Mouse (Mus musculus) bone marrow, adult 2 months (tissue): ENCODE measurements around the gene Tex45. TPM values are rescaled to one million over a fixed set of nuclear protein-coding genes. Genes with fewer than 3 reads are reported as not detected.

Experiments used
- H3K27ac ChIP-seq: fragments of 200-500 bp; 2 replicates; pipeline ENCODE4 v1.5.1; 2012; ENCODE audit warnings: low read depth, mild to moderate bottlenecking, control low read depth, inconsistent platforms, low read length; ENCODE audit not compliant: control insufficient read depth, poor library complexity, insufficient read depth
- H3K4me1 ChIP-seq: fragments of 200-500 bp; 2 replicates; pipeline ENCODE4 v1.6.1; 2011; ENCODE audit warnings: low read length; ENCODE audit not compliant: control insufficient read depth, insufficient read depth
- H3K4me3 ChIP-seq: fragments of 200-500 bp; replicated peaks from 2 replicates; pipeline ENCODE3; 2011; ENCODE audit warnings: mild to moderate bottlenecking, low read depth, low read length, control low read depth; ENCODE audit not compliant: control insufficient read depth
- CTCF ChIP-seq: fragments of 200-500 bp; IDR thresholded peaks from 2 replicates; pipeline ENCODE4 v1.5.1; 2011; ENCODE audit warnings: low read length, control low read depth; ENCODE audit not compliant: control insufficient read depth, insufficient read depth
- POLR2A ChIP-seq: fragments of 200-500 bp; IDR thresholded peaks from 2 replicates; pipeline ENCODE4 v1.6.1; 2011; ENCODE audit warnings: low read depth, mild to moderate bottlenecking, control low read depth, low read length, borderline replicate concordance; ENCODE audit not compliant: control insufficient read depth
- WGBS: fragments of 180-500 bp; shearing (Covaris S2); methylation state at CpG from one replicate; pipeline ENCODE4 v1.1.7; 2018; 5-methylcytosine and 5-hydroxymethylcytosine counted together
- polyA plus RNA-seq: library from polyadenylated mRNA; stranded (reverse); fragments of >200 nt; gene quantifications from 2 replicates; pipeline ENCODE4 v1.2.4, GENCODE M21; 2011; ENCODE audit warnings: low replicate concordance; ENCODE audit not compliant: missing spikeins, insufficient read depth, insufficient read length

Gene Tex45
- polyA plus RNA-seq, 1 experiment: 1.00 TPM

DNA sequence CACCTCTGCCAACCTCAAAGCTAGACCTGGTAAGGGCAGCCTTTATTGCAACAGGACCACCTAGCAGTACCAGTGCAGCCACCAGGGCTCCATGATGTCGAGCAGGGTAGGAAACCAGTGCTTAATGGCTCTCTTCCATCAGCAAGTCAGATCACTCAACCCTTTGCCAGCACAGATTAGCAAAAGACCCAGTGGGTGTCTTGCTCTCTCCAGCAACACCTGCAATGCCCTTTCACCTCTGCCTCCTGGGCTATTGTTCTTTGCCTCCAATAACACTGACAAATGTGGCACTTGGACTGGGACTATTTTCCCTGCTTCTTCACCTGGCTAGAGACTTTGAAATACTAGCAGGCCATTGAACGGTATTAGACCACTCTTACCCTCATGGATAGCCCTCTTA is 21.4 kb upstream of the Tex45 start:
- Histone ChIP-seq H3K4me1 (no peaks in the 10 kb centered on the region), H3K4me3 (no peak overlapping the region), H3K27ac (no peak overlapping the region)
- WGBS: 85% methylated on average over 2 of the region's 2 CpGs
- TF ChIP-seq CTCF (no peak), POLR2A (no peak)

DNA sequence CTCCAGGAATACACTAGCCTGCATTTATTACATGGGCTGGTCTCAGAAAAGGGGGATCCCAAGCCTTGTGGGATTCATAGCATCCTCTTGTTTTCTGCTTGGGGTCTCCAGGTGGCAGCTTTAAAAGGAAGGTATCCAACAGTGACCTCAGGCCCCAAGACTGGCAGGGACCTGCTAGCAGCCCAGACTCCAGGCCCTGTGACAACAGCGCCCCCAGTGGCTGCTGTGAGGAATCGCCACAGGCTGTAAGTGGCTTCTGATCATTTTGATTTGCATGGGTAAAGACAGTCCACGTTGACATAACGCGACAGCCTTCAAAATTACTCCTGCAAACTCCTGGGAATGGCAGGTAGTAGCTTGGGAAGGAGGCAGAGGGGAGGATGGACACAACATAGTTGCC is 20.0 kb upstream of the Tex45 start:
- no peaks in the 10 kb centered on the region for H3K4me1 ChIP-seq
- TF ChIP-seq POLR2A (no peak), CTCF (peak; percentile 82)
- H3K27ac ChIP-seq: no peak overlapping the region
- H3K4me3 ChIP-seq: no peak overlapping the region
- 55% methylated on average over 5 of the region's 5 CpGs for WGBS

DNA sequence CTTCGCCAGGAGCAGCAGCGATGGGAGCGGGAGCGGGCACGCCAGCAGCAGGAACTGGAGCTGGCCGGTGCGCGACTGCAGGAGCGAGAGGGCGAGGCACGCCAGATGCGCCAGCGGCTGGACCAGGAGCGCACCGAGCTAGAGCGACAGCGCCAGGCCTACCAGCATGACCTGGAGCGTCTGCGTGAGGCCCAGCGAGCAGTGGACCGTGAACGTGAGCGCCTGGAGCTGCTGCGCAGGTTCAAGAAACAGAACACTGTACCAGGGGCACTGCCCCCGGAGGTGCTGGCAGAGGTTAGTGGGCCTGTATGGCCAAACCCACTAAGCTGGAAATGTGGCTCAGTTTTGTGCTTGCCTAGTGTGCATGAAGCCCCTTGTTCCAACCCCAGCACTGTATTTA is 18.7 kb upstream of the Tex45 start:
- 93% methylated on average over 25 of the region's 25 CpGs for WGBS
- Histone ChIP-seq H3K4me1 (no peaks in the 10 kb centered on the region), H3K27ac (no peak overlapping the region), H3K4me3 (no peak overlapping the region)
- no peak for TF ChIP-seq POLR2A
- TF ChIP-seq CTCF: no peak

GRCm38 (mm10) chr8:3463248-3463647 is 7.4 kb upstream of the Tex45 start:
- 81% methylated on average over 2 of the region's 2 CpGs for WGBS
- no peak overlapping the region for H3K4me3 ChIP-seq
- peaks cover 2% of the 10 kb centered on the region; the same call in 1 of the 2 replicates for H3K4me1 ChIP-seq
- no peak for TF ChIP-seq CTCF
- TF ChIP-seq POLR2A: no peak
- H3K27ac ChIP-seq: no peak overlapping the region

GRCm38 (mm10) chr8:3464309-3464708 is 6.4 kb upstream of the Tex45 start:
- Histone ChIP-seq H3K27ac (no peak overlapping the region), H3K4me1 (peaks cover 2% of the 10 kb centered on the region; the same call in 1 of the 2 replicates), H3K4me3 (no peak overlapping the region)
- no peak for TF ChIP-seq POLR2A
- peak; percentile 60 for TF ChIP-seq CTCF
- WGBS: 71% methylated on average over 5 of the region's 5 CpGs

DNA sequence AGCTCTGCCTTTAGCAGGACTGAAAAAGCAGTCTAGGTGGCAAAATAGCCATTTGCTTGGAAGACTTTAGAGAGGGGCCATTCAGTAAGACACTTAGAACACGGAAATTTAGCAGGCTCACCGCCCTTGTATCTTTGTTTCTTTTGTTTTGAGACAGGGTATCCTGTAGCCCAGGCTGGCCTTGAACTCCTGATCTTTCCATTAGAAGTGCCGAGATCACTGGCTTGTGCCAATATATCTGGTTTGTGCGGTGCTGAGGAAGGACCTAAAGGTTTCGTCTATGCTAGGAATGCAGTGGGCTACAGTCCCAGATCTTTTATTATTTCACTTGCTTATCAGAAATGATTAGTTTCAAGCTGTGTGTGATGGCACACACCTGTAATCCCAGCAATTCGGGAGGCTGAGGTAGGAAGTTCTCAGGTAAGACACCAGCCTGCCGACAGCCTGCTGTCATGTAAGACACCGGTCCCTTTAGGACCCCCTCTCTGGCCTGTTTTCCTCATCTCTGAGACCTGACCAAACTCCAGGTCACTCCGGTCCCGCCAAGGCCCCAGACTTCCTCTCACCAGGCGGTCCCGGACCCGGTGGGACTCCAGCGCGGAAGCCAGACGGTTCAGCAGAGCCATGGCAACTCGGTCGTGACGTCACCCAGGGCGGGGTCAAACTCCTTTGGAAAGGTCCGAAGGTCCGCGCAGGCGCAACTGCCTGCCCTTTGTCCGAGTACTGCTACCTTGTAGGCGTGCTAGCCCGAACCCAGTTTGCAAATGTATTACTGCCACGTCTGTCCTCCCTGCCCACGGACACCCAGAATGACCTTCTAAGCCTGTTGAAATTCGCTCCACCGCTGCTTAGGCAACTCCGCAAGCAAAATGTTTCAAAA is 3.4 kb upstream of the Tex45 start, which contains the start of gene Pex11g:
Gene Pex11g (minus strand): TSS at position 675 of the 880 bp plus-strand sequence.
- no peak within 1 kb of the TSS for H3K27ac ChIP-seq
- 7% methylated on average over 32 of the region's 32 CpGs for WGBS
- TF ChIP-seq CTCF (no peak), POLR2A (peak; percentile 58; the same call in 1 of the 2 replicates)
- peak within 1 kb of the TSS; percentile 92 for H3K4me3 ChIP-seq
- H3K4me1 ChIP-seq: no peaks in the 10 kb centered on the region; the same call in 1 of the 2 replicates

- Histone ChIP-seq H3K27ac (no peak overlapping the region), H3K4me3 (peak overlapping the region; percentile 92), H3K4me1 (no peaks in the 10 kb centered on the region; the same call in 1 of the 2 replicates)
- TF ChIP-seq POLR2A (no peak), CTCF (no peak)
- 46% methylated on average over 9 of the region's 9 CpGs for WGBS
Measured at GRCm38 (mm10) chr8:3467886-3468545, 2.6 kb upstream of the Tex45 start.

DNA sequence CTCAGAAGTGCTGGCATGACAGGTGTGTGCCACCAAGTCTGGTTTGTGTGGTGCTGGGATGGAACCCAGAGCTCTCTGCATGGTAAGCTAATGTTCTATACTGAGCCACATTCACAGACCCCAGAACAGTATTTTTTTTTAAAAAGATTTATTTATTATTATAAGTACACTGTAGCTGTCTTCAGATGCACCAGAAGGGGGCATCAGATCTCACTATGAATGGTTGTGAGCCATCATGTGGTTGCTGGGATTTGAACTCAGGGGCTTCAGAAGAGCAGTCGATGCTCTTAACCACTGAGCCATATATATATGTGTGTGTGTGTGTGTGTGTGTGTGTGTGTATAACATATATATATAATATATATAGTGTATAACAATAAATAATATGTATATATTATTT is 1.8 kb upstream of the Tex45 start:
- WGBS: 71% methylated on average over 1 of the region's 1 CpGs
- no peaks in the 10 kb centered on the region; the same call in 1 of the 2 replicates for H3K4me1 ChIP-seq
- H3K27ac ChIP-seq: no peak overlapping the region
- H3K4me3 ChIP-seq: no peak overlapping the region
- TF ChIP-seq CTCF (no peak), POLR2A (no peak)
